Mouse (Mus musculus): Measurements from ENCODE around the gene Efnb3.
"Not testable (repeated sequence)": the region's sequence is repeated elsewhere in the genome, so short reads cannot be mapped to it uniquely, and the experiment has no call there.

The Efnb3 gene

DNA sequence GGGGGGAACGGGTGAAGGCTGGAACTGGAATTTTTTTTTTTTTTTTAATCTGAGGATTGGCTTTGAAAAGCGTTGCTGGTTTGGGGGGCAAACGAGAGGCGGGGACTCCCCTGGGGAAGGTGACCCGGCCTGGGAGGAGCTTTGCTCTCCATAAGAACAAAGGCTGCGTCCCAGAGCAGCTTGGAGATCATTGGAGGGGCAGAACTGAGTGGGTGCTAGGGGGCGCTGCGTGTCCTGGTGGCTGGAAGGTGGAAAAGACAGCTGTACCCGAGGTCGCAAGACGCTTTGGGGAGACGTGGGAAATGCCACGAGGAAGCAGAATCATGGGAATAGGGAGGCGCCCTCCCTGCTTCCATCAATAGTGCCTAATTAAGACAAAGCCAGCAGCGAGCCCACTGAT, 12.9 kb downstream of the Efnb3 start:
- peak; percentile 28 to 40 for DNase-seq

DNA sequence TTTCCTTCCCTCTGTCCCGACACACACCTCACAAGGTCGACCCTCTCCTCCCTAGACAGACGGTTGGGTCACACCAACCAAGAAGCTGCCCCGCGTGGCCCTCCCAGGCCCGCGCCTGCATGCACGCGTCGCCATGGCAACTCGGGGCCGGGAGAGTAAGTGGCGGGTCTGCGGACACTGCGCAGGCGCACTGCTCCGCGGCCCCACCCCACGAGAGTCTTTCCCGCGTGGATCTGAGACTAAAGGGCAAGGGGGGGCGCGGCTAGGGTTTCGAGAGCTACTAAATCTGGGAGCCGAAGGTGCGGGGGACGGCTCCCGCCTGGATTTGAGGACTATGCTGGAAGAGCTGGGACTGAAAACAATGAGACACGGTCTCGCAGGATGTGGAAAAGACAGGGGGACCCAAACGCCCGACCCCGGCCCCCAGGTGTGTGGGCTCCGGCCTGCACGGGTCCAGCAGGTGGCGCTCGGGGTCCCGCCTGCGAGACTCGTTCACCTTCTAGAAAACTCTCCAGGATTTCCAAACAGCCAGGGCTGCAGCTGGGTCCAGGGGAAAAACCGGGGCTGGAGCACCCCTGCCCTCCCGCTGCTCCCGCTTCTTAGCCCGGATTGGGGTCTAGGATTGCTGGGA, 13.5 kb downstream of the Efnb3 start:
- DNase-seq, result peak; percentile 78 to 83

DNA sequence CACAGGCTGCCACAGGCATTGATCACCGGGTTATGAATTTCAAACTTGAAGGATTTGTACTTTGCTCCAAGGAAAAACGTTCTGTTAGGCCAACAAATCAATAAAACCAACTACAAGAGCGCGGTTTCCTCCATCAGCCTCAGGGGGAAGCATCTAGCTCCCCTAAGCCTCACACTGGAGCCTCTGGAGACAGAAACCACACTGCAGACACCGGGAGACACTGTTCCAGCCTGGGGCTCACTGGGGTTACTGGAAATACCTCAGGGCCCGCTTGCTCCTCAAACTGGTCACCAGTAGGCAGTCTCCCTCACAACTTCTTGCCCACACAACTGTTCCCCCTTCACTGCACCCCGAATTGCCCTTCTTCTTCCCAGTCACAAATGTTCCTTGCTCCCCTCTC, 14.0 kb downstream of the Efnb3 start:
- DNase-seq, result no peak

DNA sequence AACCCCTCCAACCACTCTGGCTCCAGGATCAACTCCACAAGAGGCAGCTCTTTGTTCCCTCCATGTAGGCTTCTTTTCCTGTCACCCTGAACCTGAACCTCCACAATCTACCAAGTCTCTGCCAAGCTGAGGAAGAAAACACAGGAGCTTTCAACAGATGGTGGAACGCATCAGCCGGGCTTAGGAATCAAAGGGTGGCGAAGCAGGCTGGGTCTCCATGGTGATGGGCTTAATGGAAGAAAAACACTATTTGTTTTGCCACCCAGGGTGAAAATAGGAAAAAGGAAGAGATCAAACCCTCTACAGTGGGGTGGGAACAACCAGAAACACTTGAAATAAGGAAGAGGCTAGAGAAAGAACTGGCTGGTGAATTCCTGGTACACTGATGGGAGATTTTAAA, 16.4 kb downstream of the Efnb3 start:
- no peak for DNase-seq

DNA sequence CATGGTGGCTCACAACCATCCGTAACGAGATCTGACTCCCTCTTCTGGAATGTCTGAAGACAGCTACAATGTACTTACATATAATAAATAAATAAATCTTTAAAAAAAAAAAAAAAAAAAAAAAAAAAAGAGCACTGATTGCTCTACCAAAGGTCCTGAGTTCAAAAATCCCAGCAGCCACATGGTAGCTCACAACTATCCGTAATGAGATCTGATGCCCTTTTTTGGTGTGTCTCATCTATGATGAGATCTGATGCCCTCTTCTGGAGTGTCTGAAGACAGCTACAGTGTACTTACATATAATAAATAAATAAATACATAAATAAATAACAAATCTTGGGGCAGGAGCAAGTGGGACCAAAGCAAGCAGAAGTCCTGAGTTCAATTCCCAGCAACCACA, 18.3 kb downstream of the Efnb3 start:
- not testable (repeated sequence) for DNase-seq

DNA sequence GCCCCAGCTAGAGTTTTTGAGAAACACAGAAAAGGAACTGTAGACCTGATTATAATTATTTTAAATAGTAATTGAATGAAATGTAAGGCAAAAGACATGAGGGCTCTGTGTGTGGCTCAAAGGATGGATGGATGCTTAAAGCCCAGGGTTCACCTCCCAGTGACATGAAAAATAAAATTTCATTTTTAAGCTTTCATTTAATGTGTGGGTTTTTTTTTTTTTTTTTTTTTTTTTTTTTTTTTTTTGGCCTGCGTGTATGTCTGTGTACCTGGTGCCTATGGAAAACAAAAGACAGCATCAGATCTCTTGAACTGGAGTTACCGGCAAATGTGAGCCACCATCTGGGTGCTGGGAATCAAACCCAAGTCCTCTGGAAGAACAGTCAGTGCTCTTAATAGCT, 19.3 kb downstream of the Efnb3 start:
- no peak for DNase-seq

DNA sequence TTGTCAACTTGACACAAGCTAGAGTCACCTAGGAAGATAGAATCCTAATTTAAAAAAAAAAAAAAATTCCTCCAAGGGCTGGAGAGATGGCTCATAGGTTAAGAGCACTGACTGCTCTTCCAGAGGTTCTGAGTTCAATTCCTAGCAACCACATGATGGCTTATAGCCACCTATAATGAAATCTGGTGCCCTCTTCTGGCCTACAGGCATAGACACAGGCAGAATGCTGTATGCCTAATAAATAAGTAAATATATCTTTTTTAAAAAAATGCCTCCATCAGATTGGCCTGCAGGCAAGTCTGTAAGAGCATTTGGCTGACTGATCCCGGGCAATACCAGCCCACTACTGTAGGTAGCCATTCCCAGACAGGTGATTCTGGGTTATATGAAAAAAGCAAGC, 25.0 kb downstream of the Efnb3 start:
- DNase-seq, result no peak

DNA sequence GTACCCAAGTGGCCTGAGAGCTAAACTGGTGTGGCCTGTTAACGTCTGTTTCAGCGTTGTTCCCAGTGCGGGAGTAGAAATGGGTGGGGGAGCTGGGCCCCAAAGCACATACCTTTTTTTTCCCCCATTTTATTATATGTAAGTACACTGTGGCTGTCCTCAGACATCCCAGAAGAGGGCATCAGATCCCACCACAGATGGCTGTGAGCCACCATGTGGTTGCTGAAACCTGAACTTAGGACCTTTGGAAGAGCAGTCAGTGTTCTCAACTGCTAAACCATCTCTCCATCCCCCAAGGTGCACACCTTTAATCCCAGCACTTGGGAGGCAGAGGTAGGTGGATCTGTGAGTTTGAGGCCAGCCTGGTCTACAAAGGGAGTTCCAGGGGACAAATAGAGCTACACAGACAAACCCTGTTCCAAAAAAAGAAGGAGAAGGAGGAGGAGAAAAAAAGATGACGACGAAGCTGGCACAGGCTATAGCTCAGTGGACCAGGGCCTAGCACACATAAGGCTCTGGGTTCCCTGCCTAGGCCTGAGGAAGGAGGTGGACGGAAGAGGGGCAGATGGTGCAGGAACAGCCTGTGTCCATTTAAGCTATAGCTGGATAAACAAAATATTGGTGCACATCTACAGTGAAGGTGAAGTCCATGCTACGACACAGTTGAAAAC, 27.4 kb downstream of the Efnb3 start:
- peak in 1 of 2 experiments; percentile 16 for DNase-seq

DNA sequence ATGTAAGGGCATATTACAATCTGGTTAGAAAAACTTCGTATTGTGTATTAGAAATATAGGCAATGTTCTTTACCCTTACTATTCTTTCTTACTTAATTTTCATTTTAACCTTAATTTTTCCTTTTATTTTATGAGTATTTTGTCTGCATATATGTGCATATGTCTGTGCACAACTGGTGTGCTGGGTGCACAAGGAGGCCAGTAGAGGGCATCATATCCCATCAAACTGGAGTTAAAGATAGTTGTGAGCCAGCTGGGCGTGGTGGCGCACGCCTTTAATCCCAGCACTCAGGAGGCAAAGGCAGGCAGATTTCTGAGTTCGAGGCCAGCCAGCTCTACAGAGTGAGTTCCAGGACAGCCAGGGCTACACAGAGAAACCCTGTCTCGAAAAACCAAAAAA, 29.2 kb downstream of the Efnb3 start:
- not testable (repeated sequence) for DNase-seq

DNA sequence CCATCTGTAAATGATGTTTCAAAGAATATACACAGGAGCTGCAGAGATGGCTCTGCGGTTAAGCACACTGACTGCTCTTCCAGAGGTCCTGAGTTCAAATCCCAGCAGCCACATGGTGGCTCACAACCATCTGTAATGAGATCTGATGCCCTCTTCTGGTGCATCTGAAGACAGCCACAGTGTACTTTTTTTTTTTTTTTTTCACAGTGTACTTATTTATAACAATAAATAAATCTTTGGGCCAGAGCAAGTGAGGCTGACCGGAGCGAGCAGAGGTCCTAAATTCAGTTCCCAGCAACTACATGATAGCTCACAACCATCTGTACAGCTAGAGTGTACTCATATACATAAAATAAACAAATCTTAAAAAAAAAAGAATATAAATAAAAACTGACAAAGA, 29.7 kb downstream of the Efnb3 start:
- DNase-seq, result not testable (repeated sequence)

DNA sequence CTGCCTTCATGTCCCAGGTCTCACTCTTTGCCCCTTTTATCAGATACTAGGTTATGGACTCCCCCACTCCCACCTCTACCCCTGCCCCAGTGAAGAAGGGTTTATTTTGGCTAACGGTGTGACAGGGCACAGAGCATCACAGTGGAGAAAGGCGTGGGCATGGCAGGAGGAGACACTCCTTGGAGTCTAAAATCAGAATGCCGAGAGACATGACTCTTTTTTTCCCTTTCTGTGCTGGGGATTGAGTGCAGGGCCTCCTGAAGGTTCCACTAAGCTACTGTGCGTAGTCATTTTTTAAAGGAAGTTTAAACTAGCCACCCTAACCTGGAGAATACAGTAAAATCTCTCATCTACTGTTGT, 32.0 kb downstream of the Efnb3 start:
- no peak for DNase-seq

DNA sequence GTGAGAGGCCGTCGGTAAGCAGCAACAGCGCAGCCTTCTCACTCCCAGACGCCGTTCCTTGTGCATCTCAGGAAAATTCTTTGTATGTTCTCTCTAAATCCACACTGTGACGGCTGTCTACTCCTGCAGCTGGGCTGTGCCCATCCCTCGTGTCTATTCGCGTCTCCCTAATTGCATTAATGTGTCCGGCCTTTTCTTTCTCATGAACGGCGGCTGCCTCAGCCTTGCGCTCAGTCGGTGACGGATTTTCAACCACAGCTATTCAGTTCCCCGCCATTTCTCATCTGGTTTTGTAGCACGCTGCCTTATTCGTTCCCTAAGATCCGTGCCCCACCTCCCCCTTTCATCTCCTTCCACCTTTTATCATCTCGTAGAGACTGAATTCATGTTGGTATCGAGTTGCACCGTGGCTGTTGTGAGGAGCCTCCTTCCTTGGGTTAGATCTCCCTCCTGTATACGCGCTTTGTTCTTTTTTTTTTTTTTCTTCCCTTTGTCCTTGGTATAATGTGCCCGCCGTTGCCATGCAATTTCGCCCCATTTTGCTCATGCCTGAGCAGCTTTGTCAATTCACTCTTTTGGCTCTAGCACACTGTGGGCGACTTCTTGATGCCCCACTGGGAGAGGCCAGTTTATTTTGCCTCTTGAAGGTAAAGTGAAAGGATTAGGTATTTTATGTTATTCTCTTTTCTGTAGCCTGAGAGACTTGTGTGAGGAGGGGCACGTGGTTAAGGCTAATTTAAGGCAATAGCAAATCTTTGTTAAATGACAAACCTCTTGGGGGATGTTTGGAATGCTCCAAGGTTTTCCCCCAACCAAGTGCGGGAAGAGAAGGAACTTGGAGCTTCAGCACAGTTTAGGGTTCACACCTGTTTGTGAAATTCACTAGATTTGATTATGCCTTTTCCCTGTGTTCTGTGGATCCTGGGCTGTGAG, 32.6 kb downstream of the Efnb3 start:
- DNase-seq, result no peak

DNA sequence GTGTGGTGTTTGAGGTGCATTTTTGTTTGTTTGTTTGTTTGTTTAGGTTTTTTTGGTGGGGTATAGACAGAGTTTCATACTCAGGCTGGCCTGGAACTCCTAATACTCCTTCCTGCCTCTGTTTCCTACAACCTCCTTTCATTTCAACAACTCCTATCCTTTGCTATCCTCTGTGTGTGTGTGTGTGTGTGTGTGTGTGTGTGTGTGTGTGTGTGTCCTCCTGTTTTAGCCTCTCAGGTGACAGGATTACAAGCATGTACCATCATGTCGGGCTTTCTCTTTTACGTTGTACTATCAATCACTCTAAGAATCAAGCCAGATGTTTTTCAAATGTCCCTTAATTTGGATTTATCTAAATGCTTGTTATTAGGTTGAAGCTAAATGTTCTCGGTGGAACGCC, 33.4 kb downstream of the Efnb3 start:
- no peak for DNase-seq

DNA sequence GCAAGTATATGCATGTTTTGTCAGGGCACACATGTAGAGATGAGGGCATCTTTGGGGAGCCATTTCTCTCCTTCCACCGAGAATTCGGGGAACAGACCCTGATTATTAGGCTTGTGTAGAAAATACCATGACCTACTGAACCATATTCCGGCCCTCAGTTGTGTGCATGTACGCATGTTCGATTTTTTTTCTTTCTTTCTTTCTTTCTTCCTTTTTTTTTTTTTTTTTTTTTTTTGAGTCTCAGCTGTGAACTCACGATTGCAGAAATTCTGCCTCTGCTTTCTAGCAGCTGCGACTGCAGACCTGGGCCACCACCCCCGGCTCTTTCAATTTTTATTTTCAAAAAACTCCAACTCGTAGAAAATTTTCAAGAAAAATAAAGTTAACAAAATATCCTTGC, 34.3 kb downstream of the Efnb3 start:
- DNase-seq, result no peak

DNA sequence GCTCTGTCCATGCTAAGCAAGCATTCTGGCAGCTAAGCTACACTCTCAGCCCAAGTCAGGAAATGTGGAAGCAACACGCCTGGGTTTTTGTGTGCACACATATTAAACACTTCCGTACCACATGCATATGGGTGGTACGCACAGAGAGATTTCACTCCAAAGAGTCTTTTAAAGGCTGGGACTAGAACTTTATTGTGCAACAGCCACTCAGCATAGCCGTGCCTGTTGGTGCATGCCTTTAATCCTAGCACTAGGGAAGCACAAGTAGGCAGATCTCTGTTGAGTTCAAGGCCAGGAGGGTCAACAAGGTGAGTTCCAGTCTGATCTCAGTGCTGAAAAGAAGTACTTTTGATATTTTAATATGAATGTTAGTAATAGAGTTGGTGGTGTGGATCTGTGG, 36.4 kb downstream of the Efnb3 start:
- DNase-seq, result no peak

DNA sequence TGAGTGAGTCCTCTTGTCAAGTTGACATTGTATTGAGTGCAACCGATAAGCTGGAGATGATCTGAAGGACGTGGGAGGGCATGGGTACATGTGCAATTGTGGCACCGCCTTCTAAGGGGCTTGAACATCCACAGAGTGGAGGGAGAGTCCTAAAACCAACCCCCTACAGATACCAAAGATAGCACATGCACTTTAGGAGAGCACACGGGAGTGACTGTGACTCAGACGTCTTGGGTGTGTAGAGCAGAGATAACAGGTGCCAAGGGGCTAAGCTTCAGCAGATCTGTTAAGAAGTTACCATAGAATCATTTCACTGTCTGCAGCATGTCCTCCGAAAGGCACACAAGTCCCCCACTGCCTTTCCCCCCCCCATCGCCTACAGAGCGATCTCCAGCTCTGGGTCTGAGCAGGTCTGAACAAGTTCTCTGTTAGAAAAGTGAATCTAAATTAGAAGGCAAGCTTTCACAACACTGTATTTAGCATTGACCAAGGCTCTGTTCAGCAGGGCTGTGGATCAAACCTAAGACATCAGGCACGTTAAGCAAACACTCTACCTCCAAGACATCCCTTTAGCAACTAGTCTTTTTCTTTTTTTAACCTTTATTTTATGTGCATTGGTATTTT, 38.4 kb downstream of the Efnb3 start:
- DNase-seq, result no peak

DNA sequence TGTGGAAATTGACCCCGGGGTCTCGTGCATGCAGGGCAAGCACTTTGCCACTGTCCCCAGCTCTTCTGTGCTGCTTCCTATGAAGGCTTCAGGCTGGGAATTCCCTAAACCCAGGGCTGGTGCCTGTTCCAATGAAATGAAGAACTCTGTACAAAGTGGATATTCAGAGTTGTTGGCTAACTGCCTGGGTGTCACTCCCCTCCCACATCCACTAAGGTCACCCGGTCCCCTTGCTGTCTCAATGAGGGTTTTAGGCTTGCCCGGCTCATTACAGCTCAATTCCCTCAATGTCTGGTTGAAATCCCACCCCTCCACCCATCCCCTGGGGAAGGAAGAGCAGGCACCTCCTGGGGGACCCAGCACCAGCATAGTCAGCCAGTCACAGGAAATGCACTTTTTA, 40.0 kb downstream of the Efnb3 start:
- no peak for DNase-seq

DNA sequence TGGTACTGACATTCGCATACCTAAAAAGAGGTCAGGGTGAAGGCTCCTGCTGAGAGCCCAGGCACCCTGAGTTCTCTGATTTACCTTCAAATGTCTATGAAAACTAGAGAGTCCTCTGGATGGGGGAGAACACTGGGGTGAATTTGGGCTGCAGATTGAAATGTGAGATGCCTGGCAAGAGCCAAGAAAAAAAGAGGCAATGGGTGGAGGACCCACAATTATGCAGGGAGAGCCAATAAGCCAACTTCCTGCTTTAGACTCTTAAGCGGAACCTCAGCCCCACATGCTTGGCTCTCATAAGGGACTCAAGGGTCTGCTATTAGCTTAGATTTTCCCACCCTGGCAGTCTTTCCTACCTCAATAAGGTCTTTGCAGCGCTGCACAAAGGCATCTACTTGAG, 43.3 kb downstream of the Efnb3 start:
- DNase-seq, result no peak

DNA sequence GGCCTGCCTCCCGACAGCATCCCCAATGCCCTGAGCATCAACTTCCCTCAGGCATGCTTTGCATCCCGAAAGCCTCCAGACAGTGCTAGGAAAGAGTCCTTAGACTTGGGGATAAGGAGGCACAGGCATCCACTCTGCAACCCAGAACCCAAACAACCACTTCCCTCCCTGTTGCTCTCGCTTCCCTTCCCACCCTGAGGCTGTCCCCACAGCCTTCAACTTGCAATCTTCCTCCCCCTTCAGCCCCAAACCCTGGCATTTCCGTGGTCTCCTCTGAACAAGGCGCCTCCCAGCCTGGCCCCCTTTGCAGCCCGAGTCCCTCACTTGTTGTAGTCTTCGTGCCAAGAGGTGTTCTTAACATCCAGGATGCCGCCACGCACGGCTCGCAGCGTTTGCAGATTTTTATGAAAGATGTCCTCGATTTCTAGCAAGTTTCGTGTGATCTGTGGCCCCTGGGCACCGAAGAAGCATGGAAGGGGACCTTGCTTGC, 43.8 kb downstream of the Efnb3 start:
- DNase-seq, result no peak

DNA sequence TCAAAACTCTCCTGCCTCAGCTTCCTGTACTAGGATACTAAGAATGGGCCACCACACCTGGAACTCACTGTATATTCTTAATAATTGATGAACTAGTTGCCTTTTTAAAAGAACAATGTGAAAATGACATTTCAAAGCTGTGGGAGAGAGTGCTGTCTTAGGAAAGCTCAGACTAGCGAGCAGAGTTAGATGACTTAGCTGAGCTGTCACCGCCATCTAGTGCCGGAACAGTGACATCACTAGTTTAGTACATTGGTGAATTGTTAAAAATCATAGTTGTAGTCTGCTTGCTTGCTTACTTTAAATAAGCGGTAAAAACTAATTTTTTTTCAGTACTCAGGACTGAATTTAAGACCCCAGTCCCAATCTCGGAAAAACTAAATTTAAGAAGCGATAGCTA, 46.2 kb downstream of the Efnb3 start:
- DNase-seq, result peak; percentile 58 to 67

DNA sequence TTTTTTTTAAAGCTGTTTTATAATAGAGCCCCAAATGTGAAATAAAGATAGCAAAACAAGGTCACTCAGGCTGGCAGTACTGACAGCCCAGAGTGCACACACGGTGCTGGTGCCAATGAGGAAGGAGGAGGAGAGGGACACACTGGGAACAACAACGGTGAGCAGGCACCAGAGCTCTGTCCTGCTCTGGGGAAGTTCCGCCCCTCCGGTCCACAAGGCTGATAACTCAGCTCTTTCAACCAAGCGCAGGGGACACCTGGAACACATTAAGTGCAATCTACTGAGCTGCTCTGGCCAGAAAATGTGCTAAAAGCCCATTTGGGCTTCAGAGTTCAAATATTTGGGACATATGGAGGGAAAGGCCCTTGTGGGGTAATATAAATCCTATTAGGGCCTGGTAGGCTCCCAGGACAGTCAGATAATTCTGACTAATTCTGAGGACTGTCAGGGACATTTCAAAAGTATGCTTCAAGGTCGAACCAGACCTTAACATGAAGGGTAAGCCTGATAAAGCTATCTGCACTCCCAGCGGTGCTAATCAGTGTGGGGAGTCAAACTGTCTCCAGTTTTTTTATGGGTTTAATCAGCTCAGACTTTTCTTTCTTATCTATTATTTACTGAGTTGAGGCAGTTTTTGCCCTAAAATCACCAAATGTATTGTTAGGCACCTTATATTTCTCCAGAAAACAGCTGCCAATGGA, 49.1 kb downstream of the Efnb3 start:
- no peak for DNase-seq

All from cerebellum, adult 18-20 months (tissue).